Mouse (Mus musculus) olfactory bulb, adult 2 months (tissue): ENCODE data around the gene Zmiz1.

Source experiments
- CTCF ChIP-seq: fragments of 200-500 bp; IDR thresholded peaks from 2 replicates; pipeline ENCODE4 v1.5.1; 2012; ENCODE audit warnings: low read depth, mild to moderate bottlenecking, low read length, moderate library complexity; ENCODE audit not compliant: insufficient read depth
- POLR2A ChIP-seq: fragments of 200-500 bp; IDR thresholded peaks from 2 replicates; pipeline ENCODE4 v1.6.1; 2012; ENCODE audit warnings: mild to moderate bottlenecking, low read depth, low read length, moderate library complexity; ENCODE audit not compliant: insufficient read depth

DNA sequence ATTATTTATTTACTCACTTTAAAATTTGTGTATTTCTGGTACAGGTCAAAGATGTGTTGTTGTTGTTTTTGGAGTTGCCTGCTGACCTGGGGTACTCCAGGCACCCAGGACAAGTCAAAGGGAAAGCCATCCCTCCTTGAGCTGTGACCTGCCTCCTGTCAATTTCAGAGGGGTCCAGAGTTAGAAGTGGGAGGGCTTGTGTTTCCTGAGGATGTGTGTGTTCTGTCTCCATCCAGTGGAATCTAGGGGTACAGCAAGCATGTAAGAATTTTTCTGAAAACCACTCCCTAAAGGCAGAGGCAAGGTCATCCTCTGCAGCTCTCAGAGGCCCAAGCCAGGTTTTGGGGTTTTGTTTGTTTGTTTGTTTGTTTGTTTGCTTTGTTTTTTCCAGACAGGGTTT lies 243.0 kb downstream of the Zmiz1 start:
- no peak for TF ChIP-seq POLR2A
- TF ChIP-seq CTCF, result peak; percentile 42
